Mouse (Mus musculus) heart, embryonic 14.5 days (tissue): Measurements from ENCODE around the gene Gdf5. TPM values are rescaled to one million over a fixed set of nuclear protein-coding genes. Genes with fewer than 3 reads are reported as not detected.
A peak's percentile ranks its signal among the peaks of the same experiment; 100 is the strongest.

ENCODE experiments used
- ATAC-seq: fragments of 200-750 bp; cut with Nextera tagmentation; 2 replicates; pipeline ENCODE4 v1.8.0; 2017; ENCODE audit warnings: low read depth, moderate TSS enrichment; ENCODE audit not compliant: insufficient number of reproducible peaks, insufficient read depth, low FRiP score
- H3K27ac ChIP-seq, 2 experiments: fragments of 200-500 bp in 1 of 2; fragments of 300-500 bp in 1 of 2; sonication (generic) in 1 of 2; replicated peaks in 1 of 2; 2 replicates each; pipeline ENCODE4 v1.5.1; 2012 to 2014; ENCODE audit warnings: low read depth in 2 of 2, low read length in 2 of 2, control low read depth in 1 of 2, mild to moderate bottlenecking in 1 of 2, mixed read lengths in 1 of 2; ENCODE audit not compliant: control insufficient read depth in 1 of 2, insufficient read depth in 1 of 2
- H3K27me3 ChIP-seq: fragments of 300-500 bp; sonication (generic); 2 replicates; pipeline ENCODE4 v1.6.1; 2014; ENCODE audit warnings: mild to moderate bottlenecking, low read length, control low read depth; ENCODE audit not compliant: control insufficient read depth, insufficient read depth
- H3K36me3 ChIP-seq: fragments of 300-500 bp; sonication (generic); 2 replicates; pipeline ENCODE4 v1.6.1; 2014; ENCODE audit warnings: mild to moderate bottlenecking, control low read depth, low read length, mixed read lengths; ENCODE audit not compliant: control insufficient read depth, insufficient read depth
- H3K4me1 ChIP-seq, 2 experiments: fragments of 200-500 bp in 1 of 2; fragments of 300-500 bp in 1 of 2; sonication (generic) in 1 of 2; 2 replicates each; pipeline ENCODE4 v1.6.1; 2012 to 2014; ENCODE audit warnings: low read length in 2 of 2, control low read depth in 1 of 2, mixed read lengths in 1 of 2; ENCODE audit not compliant: control insufficient read depth in 2 of 2, insufficient read depth in 2 of 2
- H3K4me2 ChIP-seq: fragments of 300-500 bp; sonication (generic); 2 replicates; pipeline ENCODE4 v1.6.1; 2014; ENCODE audit warnings: mild to moderate bottlenecking, low read length
- H3K4me3 ChIP-seq, 2 experiments: fragments of 200-500 bp in 1 of 2; fragments of 300-500 bp in 1 of 2; sonication (generic) in 1 of 2; 2 replicates each; pipeline ENCODE4 v1.5.1; 2012 to 2014; ENCODE audit warnings: low read length in 2 of 2, mild to moderate bottlenecking in 2 of 2, control low read depth in 1 of 2, low read depth in 1 of 2, moderate library complexity in 1 of 2; ENCODE audit not compliant: control insufficient read depth in 1 of 2, insufficient read depth in 1 of 2
- H3K9ac ChIP-seq: fragments of 300-500 bp; sonication (generic); 2 replicates; pipeline ENCODE4 v1.6.1; 2014; ENCODE audit warnings: mild to moderate bottlenecking, low read length
- H3K9me3 ChIP-seq: fragments of 300-500 bp; sonication (generic); 2 replicates; pipeline ENCODE4 v1.6.1; 2016; ENCODE audit warnings: low read length, control low read depth; ENCODE audit not compliant: control insufficient read depth
- WGBS: fragments of 180-500 bp; shearing (Covaris S2); extraction: QIAGEN DNeasy Blood & Tissue Kit; methylation state at CpG from one replicate; pipeline ENCODE4 v1.1.7; 2014; 5-methylcytosine and 5-hydroxymethylcytosine counted together
- polyA plus RNA-seq: library from polyadenylated mRNA; unstranded; fragments of >200 nt; fragmentation: Nextera tagmentation; extraction: Ambion mirVana; gene quantifications from 2 replicates; pipeline ENCODE4 v1.2.1, GENCODE M21; 2014

Gene Gdf5
- 0.27 and 0.44 TPM in 2 replicates for polyA plus RNA-seq

- ATAC-seq = no peak
- 30% methylated on average over 13 of the region's 13 CpGs for WGBS
- Histone ChIP-seq H3K4me1 (peaks cover 2 to 7% of the 10 kb centered on the region in 2 experiments; a peak in 2 of 4 replicates), H3K36me3 (no peaks in the 10 kb centered on the region), H3K4me3 (no peak within 1 kb of the TSS), H3K27ac (no peak within 1 kb of the TSS), H3K9me3 (no peaks in the 10 kb centered on the region), H3K4me2 (peak within 1 kb of the TSS; percentile 34), H3K9ac (peak within 1 kb of the TSS; percentile 3; the same call in 1 of the 2 replicates), H3K27me3 (peaks cover 17% of the 10 kb centered on the region)
Measured at GRCm38 (mm10) chr2:155945124-155945523, at the start of gene Gdf5. Gene Gdf5 (minus strand): TSS chr2:155945367.

- peak overlapping the region; percentile 17 to 28; a peak in 2 of 4 replicates for H3K27ac ChIP-seq
- 0 out of 2 replicates have a peak overlapping the region, but pooled peaks have one; percentile 8 for H3K9ac ChIP-seq
- no peak overlapping the region for H3K4me2 ChIP-seq
- 60% methylated on average over 14 of the region's 14 CpGs for WGBS
- H3K4me3 ChIP-seq = no peak overlapping the region
- H3K9me3 ChIP-seq = no peaks in the 10 kb centered on the region
- H3K27me3 ChIP-seq = no peaks in the 10 kb centered on the region
- H3K36me3 ChIP-seq = peaks cover 99% of the 10 kb centered on the region
- H3K4me1 ChIP-seq = peaks cover 4 to 11% of the 10 kb centered on the region in 2 experiments; a peak in 3 of 4 replicates
- no peak for ATAC-seq
Measured at GRCm38 (mm10) chr2:155991863-155992321, 46.7 kb upstream of the Gdf5 start.

GRCm38 (mm10) chr2:155991151-155991550 lies 46.0 kb upstream of the Gdf5 start:
- no peak for ATAC-seq
- WGBS = 70% methylated on average over 10 of the region's 10 CpGs
- Histone ChIP-seq H3K4me2 (no peak overlapping the region), H3K4me1 (peaks cover 4 to 11% of the 10 kb centered on the region in 2 experiments; a peak in 3 of 4 replicates), H3K27me3 (no peaks in the 10 kb centered on the region), H3K36me3 (peaks cover 99% of the 10 kb centered on the region), H3K27ac (peak overlapping the region in 1 of 2 experiments; percentile 28; a peak in 1 of 4 replicates), H3K9ac (no peak overlapping the region), H3K9me3 (no peaks in the 10 kb centered on the region), H3K4me3 (no peak overlapping the region)

GRCm38 (mm10) chr2:155989085-155989484 lies 43.9 kb upstream of the Gdf5 start:
- Histone ChIP-seq H3K27ac (no peak overlapping the region), H3K4me2 (no peak overlapping the region), H3K27me3 (no peaks in the 10 kb centered on the region), H3K36me3 (peaks cover 99% of the 10 kb centered on the region), H3K9ac (peak overlapping the region; percentile 16; the same call in 1 of the 2 replicates), H3K4me1 (peaks cover 4 to 11% of the 10 kb centered on the region in 2 experiments; a peak in 3 of 4 replicates), H3K4me3 (no peak overlapping the region), H3K9me3 (no peaks in the 10 kb centered on the region)
- no peak for ATAC-seq
- 29% methylated on average over 4 of the region's 4 CpGs for WGBS

GRCm38 (mm10) chr2:155987131-155987530 lies 42.0 kb upstream of the Gdf5 start:
- no peaks in the 10 kb centered on the region for H3K9me3 ChIP-seq
- H3K9ac ChIP-seq = no peak overlapping the region
- H3K4me3 ChIP-seq = no peak overlapping the region
- 95% methylated on average over 6 of the region's 6 CpGs for WGBS
- H3K36me3 ChIP-seq = peaks cover 99% of the 10 kb centered on the region
- H3K4me2 ChIP-seq = no peak overlapping the region
- ATAC-seq = no peak
- no peak overlapping the region for H3K27ac ChIP-seq
- no peaks in the 10 kb centered on the region for H3K27me3 ChIP-seq
- H3K4me1 ChIP-seq = peaks cover 3 to 9% of the 10 kb centered on the region in 2 experiments; a peak in 3 of 4 replicates

GRCm38 (mm10) chr2:155985776-155986175 lies 40.6 kb upstream of the Gdf5 start:
- H3K4me1 ChIP-seq = peaks cover 2 to 7% of the 10 kb centered on the region in 2 experiments; a peak in 2 of 4 replicates
- H3K4me2 ChIP-seq = no peak overlapping the region
- peaks cover 99% of the 10 kb centered on the region for H3K36me3 ChIP-seq
- ATAC-seq = no peak
- no peak overlapping the region for H3K9ac ChIP-seq
- H3K9me3 ChIP-seq = no peaks in the 10 kb centered on the region
- H3K4me3 ChIP-seq = no peak overlapping the region
- 89% methylated on average over 7 of the region's 7 CpGs for WGBS
- H3K27ac ChIP-seq = no peak overlapping the region
- no peaks in the 10 kb centered on the region for H3K27me3 ChIP-seq

GRCm38 (mm10) chr2:155979328-155979991 lies 34.3 kb upstream of the Gdf5 start:
- no peaks in the 10 kb centered on the region for H3K27me3 ChIP-seq
- no peaks in the 10 kb centered on the region for H3K9me3 ChIP-seq
- WGBS = 64% methylated on average over 5 of the region's 5 CpGs
- no peaks in the 10 kb centered on the region for H3K4me1 ChIP-seq
- no peak overlapping the region for H3K9ac ChIP-seq
- H3K36me3 ChIP-seq = peaks cover 95% of the 10 kb centered on the region
- no peak overlapping the region for H3K4me2 ChIP-seq
- ATAC-seq = no peak
- H3K4me3 ChIP-seq = no peak overlapping the region
- H3K27ac ChIP-seq = 0 out of 4 replicates have a peak overlapping the region, but pooled peaks have one; percentile 32 to 45
